Mouse (Mus musculus): Measurements from ENCODE around the gene Gpr19. TPM values are rescaled to one million over a fixed set of nuclear protein-coding genes. Genes with fewer than 3 reads are reported as not detected.

Gene Gpr19
- total RNA-seq, 2 experiments from 2014 or later, result 27.5 to 28.0 TPM

DNA sequence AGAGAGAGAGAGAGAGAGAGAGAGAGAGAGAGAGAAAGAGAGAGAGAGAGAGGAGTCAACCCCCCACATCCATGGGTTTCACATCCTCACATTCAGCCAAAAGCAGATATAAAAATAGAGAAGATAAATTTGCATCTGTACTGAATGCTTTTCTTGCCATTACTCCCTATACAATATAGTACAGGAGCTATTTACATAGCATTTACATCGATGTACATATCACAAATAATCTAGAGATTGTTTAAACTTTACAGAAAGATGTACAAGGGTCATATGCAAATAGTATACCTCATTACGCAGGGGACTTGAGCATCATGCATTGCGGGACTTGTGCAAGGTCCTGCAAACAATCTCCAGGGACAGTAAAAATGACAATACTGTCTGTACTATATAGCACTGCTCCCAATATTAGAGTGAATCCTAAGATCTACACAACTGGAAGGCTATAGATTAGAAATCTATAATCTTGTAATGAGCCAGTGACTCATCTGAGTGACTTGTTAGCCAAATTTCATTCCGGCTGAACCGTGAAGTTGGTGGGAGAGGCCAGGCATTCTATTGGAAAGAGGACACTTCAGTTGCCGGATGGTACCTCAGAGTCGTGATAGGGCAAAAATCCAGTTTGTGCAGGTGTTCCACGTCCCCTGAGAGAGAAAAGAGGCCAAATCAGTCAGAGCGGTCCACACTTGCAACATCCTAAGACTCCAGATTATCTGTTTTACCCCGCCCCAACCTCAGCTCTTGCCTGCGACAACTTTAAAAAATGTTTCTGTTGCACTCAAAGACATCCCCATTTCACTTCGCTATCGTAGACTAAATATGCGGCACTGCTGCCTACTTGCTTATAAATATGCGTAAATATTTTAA, 1.6 kb downstream of the Gpr19 start:
- intact Hi-C loops (cut with DNase I), result no loop called here

DNA sequence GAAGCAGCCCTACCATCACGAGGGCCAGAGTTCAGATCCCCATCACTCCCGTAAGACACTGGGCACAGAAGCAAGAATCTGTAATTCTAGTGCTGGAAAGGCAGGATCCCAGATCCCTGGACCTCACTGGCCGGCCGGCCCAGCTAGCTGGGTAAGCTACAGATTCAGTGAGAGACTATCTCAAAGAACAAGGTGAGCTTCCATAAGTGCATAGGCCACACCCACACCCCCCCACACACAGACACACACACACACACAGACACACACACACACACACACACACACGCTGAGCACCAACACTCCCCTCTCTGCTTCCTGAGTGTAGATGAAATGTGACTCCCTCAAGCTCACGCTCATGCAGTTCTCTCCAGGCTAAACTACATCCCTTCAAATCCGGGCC, 7.9 kb downstream of the Gpr19 start:
- intact Hi-C loops (cut with DNase I), result no loop called here
- DNase-seq (ENCODE audit: low spot score in 2 of 2), result no peak

More for the DNA sequence above, 1.6 kb downstream of the Gpr19 start:
- DNase-seq (ENCODE audit: low spot score in 2 of 2), result no peak

- intact Hi-C loops (cut with DNase I), result loop anchor here (5.0 kb wide), 1 partner anchor 33 kb away; the partner anchor contains the start of gene Cdkn1b
- DNase-seq (ENCODE audit: low spot score in 2 of 2), result no peak
Measured at GRCm38 (mm10) chr6:134889763-134890162, 8.6 kb downstream of the Gpr19 start.

GRCm38 (mm10) chr6:134888563-134889017, 9.8 kb downstream of the Gpr19 start:
- intact Hi-C loops (cut with DNase I), result loop anchor here (5.0 kb wide), 1 partner anchor 34 kb away; the partner anchor contains the start of gene Cdkn1b
- DNase-seq (ENCODE audit: low spot score in 2 of 2), result peak; percentile 77 to 87

DNA sequence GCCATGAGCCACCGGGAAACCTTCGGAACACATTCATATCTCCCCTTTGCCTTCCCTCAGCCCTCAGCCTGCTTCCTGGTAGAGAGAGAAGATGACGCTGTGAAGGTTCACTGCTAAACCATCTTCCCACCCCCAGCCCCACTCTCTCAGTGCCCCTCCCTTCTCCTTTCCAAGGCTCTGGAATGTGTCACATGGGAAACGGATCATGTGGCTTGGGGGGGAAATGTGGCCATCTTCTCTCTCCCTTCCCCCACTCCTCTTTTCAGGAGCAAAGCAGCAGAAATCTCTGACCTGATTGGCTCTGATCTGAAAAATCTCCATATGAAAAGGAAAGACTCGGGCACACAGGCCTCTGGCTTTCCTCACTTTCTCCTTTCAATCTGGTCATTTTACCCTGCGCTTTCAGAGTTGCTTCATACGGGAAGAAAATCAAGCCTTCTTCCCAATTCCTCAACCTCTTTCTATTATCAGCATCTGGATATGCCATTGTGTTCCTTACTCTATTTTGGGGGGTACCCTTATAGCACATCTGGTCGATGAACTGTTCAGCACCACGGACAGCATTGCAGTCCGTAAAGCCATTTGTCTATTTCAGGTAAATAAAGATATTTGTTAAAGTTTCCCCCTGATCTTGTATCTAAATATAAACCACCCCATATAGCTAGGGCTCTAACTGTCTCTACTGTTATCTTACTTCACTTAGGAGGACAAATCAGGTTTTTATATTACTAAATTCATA, 10.5 kb downstream of the Gpr19 start:
- intact Hi-C loops (cut with DNase I), result loop anchor here (2.0 to 5.0 kb wide), 2 partner anchors 19 to 34 kb away; partner anchors contain the start of gene Cdkn1b
- DNase-seq (ENCODE audit: low spot score in 2 of 2), result peak; percentile 90 to 98

DNA sequence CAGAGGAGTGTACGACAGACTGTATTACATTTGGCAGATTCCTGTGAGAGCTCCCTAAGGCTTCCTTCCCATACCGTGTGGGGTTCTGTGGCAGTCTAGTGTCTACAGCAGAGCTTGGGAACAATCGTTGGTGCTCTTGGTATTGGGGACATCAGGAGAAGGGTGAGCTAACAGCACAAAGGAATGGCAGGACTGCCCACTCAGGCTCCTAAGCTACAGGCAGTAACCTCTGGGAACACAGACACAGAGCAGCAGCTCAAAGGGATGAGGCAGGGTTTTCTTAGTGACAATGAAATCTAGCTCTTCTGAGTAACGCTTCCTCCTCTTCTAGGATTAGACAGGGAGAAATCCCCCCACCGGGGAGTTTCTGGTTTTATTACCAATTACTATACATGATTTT, 11.4 kb downstream of the Gpr19 start:
- DNase-seq (ENCODE audit: low spot score in 2 of 2), result peak; percentile 21 to 57
- intact Hi-C loops (cut with DNase I), result loop anchor here (2.0 to 5.0 kb wide), 2 partner anchors 18 to 35 kb away; partner anchors contain the start of gene Cdkn1b

GRCm38 (mm10) chr6:134886475-134886874, 11.9 kb downstream of the Gpr19 start:
- DNase-seq (ENCODE audit: low spot score in 2 of 2), result no peak
- intact Hi-C loops (cut with DNase I), result loop anchor here (2.0 to 5.0 kb wide), 2 partner anchors 18 to 36 kb away; partner anchors contain the start of gene Cdkn1b

DNA sequence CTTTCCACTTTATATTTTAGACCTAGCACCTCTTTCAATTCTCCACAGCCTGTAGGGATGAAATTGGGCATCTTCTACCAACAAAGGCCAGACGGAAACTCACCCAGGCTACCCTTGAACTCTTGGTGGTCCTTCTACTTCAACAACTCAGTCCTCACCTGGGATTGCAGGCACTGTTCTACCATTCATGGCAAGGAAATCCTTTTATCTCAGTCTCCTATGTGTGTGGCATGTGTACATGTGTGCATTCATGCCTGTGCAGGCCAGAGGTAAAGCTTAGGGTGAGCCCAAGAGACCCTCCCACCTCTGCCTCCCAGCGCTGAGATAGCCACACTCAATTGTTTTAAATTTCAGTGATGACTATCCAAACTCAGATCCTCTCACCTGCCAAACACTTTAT, 12.9 kb downstream of the Gpr19 start:
- intact Hi-C loops (cut with DNase I), result loop anchor here (5.0 kb wide), 1 partner anchor 37 kb away; the partner anchor contains the start of gene Cdkn1b
- DNase-seq (ENCODE audit: low spot score in 2 of 2), result no peak

GRCm38 (mm10) chr6:134883661-134884060, 14.7 kb downstream of the Gpr19 start:
- intact Hi-C loops (cut with DNase I), result no loop called here
- no peak for DNase-seq (ENCODE audit: low spot score in 2 of 2)

- DNase-seq (ENCODE audit: low spot score in 2 of 2), result no peak
Measured at GRCm38 (mm10) chr6:134880046-134880445, 18.3 kb downstream of the Gpr19 start.

GRCm38 (mm10) chr6:134879556-134879955, 18.8 kb downstream of the Gpr19 start:
- intact Hi-C loops (cut with DNase I), result no loop called here
- no peak for DNase-seq (ENCODE audit: low spot score in 2 of 2)

More at GRCm38 (mm10) chr6:134880046-134880445, 18.3 kb downstream of the Gpr19 start:
- intact Hi-C loops (cut with DNase I), result no loop called here

DNA sequence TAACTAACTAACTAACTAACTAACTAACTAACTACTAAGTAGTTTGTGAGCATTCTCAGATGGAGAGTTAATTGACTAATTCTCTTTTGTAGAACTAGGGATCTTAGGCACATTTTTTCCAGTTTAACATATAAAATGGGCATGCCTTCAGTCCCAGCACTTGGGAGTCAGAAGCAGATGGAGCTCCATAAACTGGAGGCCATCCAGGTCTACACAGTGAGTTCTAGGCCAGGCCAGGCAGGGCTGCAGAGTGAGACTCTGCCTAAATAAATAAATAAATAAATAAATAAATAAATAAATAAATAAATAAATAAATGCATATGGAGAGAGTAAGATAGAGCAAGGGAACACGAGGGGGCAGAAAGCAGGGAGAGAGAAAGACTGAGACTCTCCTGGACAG, 20.5 kb downstream of the Gpr19 start:
- intact Hi-C loops (cut with DNase I), result no loop called here

GRCm38 (mm10) chr6:134877276-134877675, 21.1 kb downstream of the Gpr19 start:
- intact Hi-C loops (cut with DNase I), result no loop called here
- DNase-seq (ENCODE audit: low spot score in 2 of 2), result no peak

More for the DNA sequence above, 20.5 kb downstream of the Gpr19 start:
- DNase-seq (ENCODE audit: low spot score in 2 of 2), result no peak

- intact Hi-C loops (cut with DNase I), result no loop called here
- DNase-seq (ENCODE audit: low spot score in 2 of 2), result no peak
Measured at GRCm38 (mm10) chr6:134876795-134877194, 21.6 kb downstream of the Gpr19 start.

- intact Hi-C loops (cut with DNase I), result no loop called here
- DNase-seq (ENCODE audit: low spot score in 2 of 2), result no peak
Measured at GRCm38 (mm10) chr6:134873018-134873417, 25.4 kb downstream of the Gpr19 start.

GRCm38 (mm10) chr6:134872236-134872635, 26.1 kb downstream of the Gpr19 start:
- intact Hi-C loops (cut with DNase I), result no loop called here

DNA sequence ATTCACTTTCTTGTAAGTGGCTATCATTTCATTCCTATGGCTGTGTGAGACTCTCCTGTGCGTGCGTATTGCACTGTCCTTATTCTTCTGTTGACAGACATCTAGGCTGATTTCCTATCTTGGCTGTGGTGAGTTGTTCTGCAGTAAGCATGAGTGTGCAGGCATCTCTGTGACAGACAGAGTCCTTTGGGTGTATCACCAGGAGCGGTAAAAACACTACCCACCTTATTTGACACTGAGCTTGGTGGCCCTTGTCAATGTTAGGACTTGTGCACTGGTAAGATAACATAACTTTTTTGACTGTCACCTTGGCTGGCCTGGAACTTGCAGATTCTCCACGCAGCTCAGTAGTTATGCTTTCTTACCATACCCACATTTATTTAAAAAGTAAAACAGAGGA, 27.5 kb downstream of the Gpr19 start:
- intact Hi-C loops (cut with DNase I), result no loop called here
- DNase-seq (ENCODE audit: low spot score in 2 of 2), result no peak

More at GRCm38 (mm10) chr6:134872236-134872635, 26.1 kb downstream of the Gpr19 start:
- no peak for DNase-seq (ENCODE audit: low spot score in 2 of 2)

- no peak for DNase-seq (ENCODE audit: low spot score in 2 of 2)
- intact Hi-C loops (cut with DNase I), result no loop called here
Measured at GRCm38 (mm10) chr6:134870209-134870742, 28.1 kb downstream of the Gpr19 start.

GRCm38 (mm10) chr6:134867325-134867724, 31.1 kb downstream of the Gpr19 start:
- no peak for DNase-seq (ENCODE audit: low spot score in 2 of 2)
- intact Hi-C loops (cut with DNase I), result loop anchor here (10.0 kb wide), 1 partner anchor 443 kb away; no protein-coding TSS in a partner anchor
